Mouse (Mus musculus) lung, postnatal 14 days (tissue): ENCODE data around the gene Esyt1.
A peak's percentile ranks its signal among the peaks of the same experiment; 100 is the strongest.
"Not testable (repeated sequence)": the region's sequence is repeated elsewhere in the genome, so short reads cannot be mapped to it uniquely, and the experiment has no call there.

Experiments
- DNase-seq: peaks from one replicate; pipeline ENCODE4 v3.0.0; 2021

Esyt1 gene

GRCm38 (mm10) chr10:128503532-128503931 is 22.1 kb downstream of the Esyt1 start:
- no peak for DNase-seq

- DNase-seq, result no peak
Observed at GRCm38 (mm10) chr10:128502341-128502740, 23.3 kb downstream of the Esyt1 start.

- DNase-seq, result peak; percentile 67
Observed at GRCm38 (mm10) chr10:128499116-128499671, 26.5 kb downstream of the Esyt1 start.

- DNase-seq, result peak; percentile 96
Observed at GRCm38 (mm10) chr10:128498590-128498989, 27.1 kb downstream of the Esyt1 start, which contains the start of gene Myl6b. Gene Myl6b (minus strand): TSS chr10:128498685.

GRCm38 (mm10) chr10:128497134-128497737 is 28.4 kb downstream of the Esyt1 start:
- no peak for DNase-seq

GRCm38 (mm10) chr10:128496509-128497077 is 29.1 kb downstream of the Esyt1 start:
- DNase-seq, result no peak

- DNase-seq, result no peak
Observed at GRCm38 (mm10) chr10:128495903-128496302, 29.8 kb downstream of the Esyt1 start.

GRCm38 (mm10) chr10:128495270-128495669 is 30.4 kb downstream of the Esyt1 start:
- DNase-seq, result no peak

GRCm38 (mm10) chr10:128494667-128495245 is 30.9 kb downstream of the Esyt1 start:
- no peak for DNase-seq

GRCm38 (mm10) chr10:128493695-128494666 is 31.7 kb downstream of the Esyt1 start, which contains the start of gene Myl6:
Gene Myl6 (minus strand): TSS chr10:128494145.
- DNase-seq, result peak; percentile 99

GRCm38 (mm10) chr10:128493319-128493694 is 32.4 kb downstream of the Esyt1 start:
- no peak for DNase-seq

GRCm38 (mm10) chr10:128492633-128493311 is 32.9 kb downstream of the Esyt1 start:
- DNase-seq, result peak; percentile 77

GRCm38 (mm10) chr10:128492051-128492450 is 33.6 kb downstream of the Esyt1 start:
- not testable (repeated sequence) for DNase-seq

GRCm38 (mm10) chr10:128491495-128491894 is 34.2 kb downstream of the Esyt1 start:
- DNase-seq, result peak; percentile 49

GRCm38 (mm10) chr10:128490912-128491311 is 34.8 kb downstream of the Esyt1 start:
- DNase-seq, result no peak

GRCm38 (mm10) chr10:128490232-128490631 is 35.4 kb downstream of the Esyt1 start:
- no peak for DNase-seq

- no peak for DNase-seq
Observed at GRCm38 (mm10) chr10:128489785-128490184, 35.9 kb downstream of the Esyt1 start.

- no peak for DNase-seq
Observed at GRCm38 (mm10) chr10:128489380-128489779, 36.3 kb downstream of the Esyt1 start.

GRCm38 (mm10) chr10:128488776-128489175 is 36.9 kb downstream of the Esyt1 start:
- no peak for DNase-seq

- no peak for DNase-seq
Observed at GRCm38 (mm10) chr10:128487861-128488712, 37.6 kb downstream of the Esyt1 start.

- DNase-seq, result no peak
Observed at GRCm38 (mm10) chr10:128486370-128486769, 39.3 kb downstream of the Esyt1 start.
